Mouse (Mus musculus): ENCODE results near the gene Moxd1. TPM values are rescaled to one million over a fixed set of nuclear protein-coding genes. Genes with fewer than 3 reads are reported as not detected.

The Moxd1 gene
- 8.2 and 11.1 TPM in 2 replicates for polyA plus RNA-seq (2014; fragmentation: Nextera tagmentation; extraction: Ambion mirVana)

DNA sequence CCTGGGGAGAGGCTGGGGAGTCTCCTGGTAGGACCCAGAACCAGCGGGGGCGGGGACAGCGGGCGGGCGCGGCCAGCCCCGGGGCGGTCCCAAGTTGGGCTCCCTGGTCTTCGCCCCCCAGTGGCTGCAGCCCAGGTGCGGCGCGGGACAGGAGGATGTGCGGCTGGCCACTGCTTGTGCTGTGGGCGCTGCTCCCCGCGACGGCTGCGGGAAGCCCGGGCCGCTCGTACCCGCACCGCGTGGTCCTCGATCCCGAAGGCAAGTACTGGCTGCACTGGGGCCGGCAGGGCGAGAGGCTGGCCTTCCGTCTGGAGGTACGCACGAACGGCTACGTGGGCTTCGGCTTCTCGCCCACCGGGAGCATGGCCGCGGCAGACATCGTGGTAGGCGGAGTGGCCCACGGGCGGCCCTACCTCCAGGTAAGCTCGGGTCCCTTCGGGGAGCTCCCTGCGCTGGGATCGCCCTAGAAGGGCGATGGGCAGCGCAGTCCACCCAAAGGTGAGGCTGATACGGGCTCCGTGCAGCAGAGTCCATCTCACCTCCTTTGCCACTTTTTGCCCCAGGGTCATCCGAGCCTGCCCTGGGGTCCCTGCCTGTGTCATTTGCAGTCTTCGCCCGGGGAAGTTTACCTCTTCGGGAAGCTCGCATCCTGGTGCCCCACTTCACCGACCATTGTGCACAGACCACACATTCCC, at the start of gene Moxd1:
Moxd1 (plus strand) TSS at position 69 of the 695 bp plus-strand sequence.
- Histone ChIP-seq H3K4me1 (replicated peaks; ENCODE audit: control insufficient read depth, insufficient read depth, low read length) (peaks cover 8% of the 10 kb centered on the region), H3K9me3 (ENCODE audit: control insufficient read depth, low read length) (no peaks in the 10 kb centered on the region), H3K27ac (no peak within 1 kb of the TSS), H3K4me3 (replicated peaks; ENCODE audit: low read length) (peak within 1 kb of the TSS; percentile 48), H3K36me3 (replicated peaks; ENCODE audit: control insufficient read depth, insufficient read depth) (no peaks in the 10 kb centered on the region), H3K27me3 (ENCODE audit: control insufficient read depth, insufficient read depth, low read length) (peaks cover 38% of the 10 kb centered on the region), H3K4me2 (replicated peaks) (peak within 1 kb of the TSS; percentile 94), H3K9ac (peak within 1 kb of the TSS; percentile 51)
- DNase-seq (ENCODE audit: low spot score) (no peak), ATAC-seq (ENCODE audit: low FRiP score) (peak; percentile 61)
- WGBS, result under 1% methylated on average over 52 of the region's 56 CpGs

- DNase-seq (ENCODE audit: low spot score), result no peak
- no peak for ATAC-seq (ENCODE audit: low FRiP score)
Measured at GRCm38 (mm10) chr10:24190392-24190791, 32.9 kb upstream of the Moxd1 start.

DNA sequence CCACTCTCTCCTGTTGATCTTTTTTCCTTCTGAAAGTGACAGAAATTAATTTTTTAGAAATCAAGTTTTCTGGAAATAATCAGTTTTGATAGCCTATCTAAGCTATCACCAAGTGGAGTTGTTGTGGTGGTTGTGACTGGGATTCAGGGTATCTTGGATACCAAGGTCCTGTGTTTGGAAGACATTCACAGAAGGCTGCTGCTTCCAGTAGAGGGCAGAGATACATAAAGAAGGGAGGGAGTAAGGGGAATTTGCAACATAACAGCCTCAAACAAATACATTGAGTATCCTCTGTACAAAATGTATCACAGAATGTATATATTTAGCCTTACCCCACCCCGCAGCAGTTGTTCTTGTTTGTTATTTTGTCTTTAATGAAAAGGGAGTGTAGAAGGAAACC, 31.3 kb upstream of the Moxd1 start:
- Histone ChIP-seq H3K9me3 (ENCODE audit: control insufficient read depth, low read length) (no peaks in the 10 kb centered on the region), H3K4me1 (replicated peaks; ENCODE audit: control insufficient read depth, insufficient read depth, low read length) (no peaks in the 10 kb centered on the region), H3K4me3 (replicated peaks; ENCODE audit: low read length) (no peak overlapping the region), H3K27ac (no peak overlapping the region), H3K9ac (no peak overlapping the region), H3K4me2 (replicated peaks) (no peak overlapping the region), H3K36me3 (replicated peaks; ENCODE audit: control insufficient read depth, insufficient read depth) (peaks cover 28% of the 10 kb centered on the region), H3K27me3 (ENCODE audit: control insufficient read depth, insufficient read depth, low read length) (no peaks in the 10 kb centered on the region)
- 70% methylated on average over 1 of the region's 1 CpGs for WGBS
- DNase-seq (ENCODE audit: low spot score) (peak; percentile 59), ATAC-seq (ENCODE audit: low FRiP score) (peak; percentile 69; the same call in 1 of the 2 replicates)

More at GRCm38 (mm10) chr10:24190392-24190791, 32.9 kb upstream of the Moxd1 start:
- H3K27ac ChIP-seq, result no peak overlapping the region
- no peaks in the 10 kb centered on the region for H3K4me1 ChIP-seq (replicated peaks; ENCODE audit: control insufficient read depth, insufficient read depth, low read length)
- H3K9me3 ChIP-seq (ENCODE audit: control insufficient read depth, low read length), result no peaks in the 10 kb centered on the region
- WGBS, result 65% methylated on average over 7 of the region's 7 CpGs
- peaks cover 44% of the 10 kb centered on the region for H3K36me3 ChIP-seq (replicated peaks; ENCODE audit: control insufficient read depth, insufficient read depth)
- no peak overlapping the region for H3K4me2 ChIP-seq (replicated peaks)
- no peak overlapping the region for H3K9ac ChIP-seq
- H3K4me3 ChIP-seq (replicated peaks; ENCODE audit: low read length), result no peak overlapping the region
- no peaks in the 10 kb centered on the region for H3K27me3 ChIP-seq (ENCODE audit: control insufficient read depth, insufficient read depth, low read length)

DNA sequence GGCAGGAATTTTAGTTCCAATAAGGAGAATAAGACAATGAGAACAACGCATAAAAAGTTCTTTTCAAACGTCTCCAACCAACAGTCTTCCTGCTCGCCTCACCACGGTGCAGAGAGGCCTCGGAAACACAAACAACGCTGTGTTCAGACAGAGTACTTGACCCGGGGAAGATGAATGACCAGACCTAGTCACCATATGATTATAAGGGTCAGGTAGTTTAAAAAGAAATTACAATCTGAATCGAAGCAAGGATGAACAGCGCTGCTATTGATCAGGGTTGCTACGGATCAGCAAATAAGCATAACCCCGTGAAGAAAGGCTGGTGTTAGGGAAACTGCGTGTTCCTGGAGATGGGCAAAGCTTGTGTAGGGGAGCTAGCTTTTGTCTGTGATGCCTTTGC, 24.0 kb upstream of the Moxd1 start:
- 17% methylated on average over 12 of the region's 12 CpGs for WGBS
- Histone ChIP-seq H3K27me3 (ENCODE audit: control insufficient read depth, insufficient read depth, low read length) (no peaks in the 10 kb centered on the region), H3K9me3 (ENCODE audit: control insufficient read depth, low read length) (no peaks in the 10 kb centered on the region), H3K4me2 (replicated peaks) (no peak overlapping the region), H3K9ac (no peak overlapping the region), H3K27ac (no peak overlapping the region), H3K4me1 (replicated peaks; ENCODE audit: control insufficient read depth, insufficient read depth, low read length) (no peaks in the 10 kb centered on the region), H3K4me3 (replicated peaks; ENCODE audit: low read length) (no peak overlapping the region), H3K36me3 (replicated peaks; ENCODE audit: control insufficient read depth, insufficient read depth) (no peaks in the 10 kb centered on the region)
- DNase-seq (ENCODE audit: low spot score), result no peak
- no peak for ATAC-seq (ENCODE audit: low FRiP score)

DNA sequence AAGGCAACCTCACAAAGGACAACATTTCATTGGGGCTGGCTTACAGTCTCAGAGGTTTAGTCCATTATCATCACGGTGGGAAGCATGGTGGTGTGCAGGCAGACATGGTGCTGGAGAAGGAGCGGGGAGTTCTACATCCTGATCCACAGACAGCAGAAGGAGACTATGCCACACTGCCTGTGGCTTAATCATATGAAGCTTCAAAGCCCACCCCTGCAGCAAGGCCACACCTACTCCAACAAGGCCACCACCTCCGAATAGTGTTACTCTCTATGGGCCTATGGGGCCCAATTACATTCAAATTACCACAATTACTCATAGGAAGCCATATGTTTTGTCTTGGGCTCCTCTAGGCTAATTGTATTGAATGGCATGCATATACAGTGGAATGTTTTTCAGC, 23.2 kb upstream of the Moxd1 start:
- H3K4me3 ChIP-seq (replicated peaks; ENCODE audit: low read length), result no peak overlapping the region
- no peaks in the 10 kb centered on the region for H3K4me1 ChIP-seq (replicated peaks; ENCODE audit: control insufficient read depth, insufficient read depth, low read length)
- 46% methylated on average over 3 of the region's 3 CpGs for WGBS
- DNase-seq (ENCODE audit: low spot score), result no peak
- no peaks in the 10 kb centered on the region for H3K36me3 ChIP-seq (replicated peaks; ENCODE audit: control insufficient read depth, insufficient read depth)
- H3K9me3 ChIP-seq (ENCODE audit: control insufficient read depth, low read length), result no peaks in the 10 kb centered on the region
- H3K4me2 ChIP-seq (replicated peaks), result no peak overlapping the region
- no peaks in the 10 kb centered on the region for H3K27me3 ChIP-seq (ENCODE audit: control insufficient read depth, insufficient read depth, low read length)
- ATAC-seq (ENCODE audit: low FRiP score), result no peak
- H3K27ac ChIP-seq, result no peak overlapping the region
- H3K9ac ChIP-seq, result no peak overlapping the region

DNA sequence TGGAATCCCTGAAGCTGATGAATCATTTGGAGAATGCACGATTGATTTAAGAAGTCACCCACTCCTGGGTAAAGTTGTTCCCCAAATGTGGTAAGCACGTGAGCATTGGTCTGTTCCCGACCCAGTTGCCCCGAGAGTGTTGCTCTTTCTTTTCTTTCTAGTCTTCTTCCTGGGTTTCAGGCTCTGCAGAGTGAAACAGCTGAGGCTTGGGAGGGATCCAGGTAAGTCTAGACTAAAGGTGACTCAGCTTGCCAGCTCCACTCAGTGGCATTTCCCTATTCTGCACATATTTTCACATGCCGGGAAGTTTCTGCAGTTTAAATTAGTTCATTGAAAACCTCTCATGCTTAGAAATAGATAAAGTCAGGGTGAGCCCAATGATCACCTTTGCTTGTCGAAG, 13.2 kb upstream of the Moxd1 start:
- H3K9me3 ChIP-seq (ENCODE audit: control insufficient read depth, low read length), result no peaks in the 10 kb centered on the region
- DNase-seq (ENCODE audit: low spot score) (no peak), ATAC-seq (ENCODE audit: low FRiP score) (no peak)
- no peak overlapping the region for H3K27ac ChIP-seq
- no peaks in the 10 kb centered on the region for H3K27me3 ChIP-seq (ENCODE audit: control insufficient read depth, insufficient read depth, low read length)
- 90% methylated on average over 6 of the region's 6 CpGs for WGBS
- H3K4me1 ChIP-seq (replicated peaks; ENCODE audit: control insufficient read depth, insufficient read depth, low read length), result no peaks in the 10 kb centered on the region
- H3K4me3 ChIP-seq (replicated peaks; ENCODE audit: low read length), result no peak overlapping the region
- no peak overlapping the region for H3K9ac ChIP-seq
- no peaks in the 10 kb centered on the region for H3K36me3 ChIP-seq (replicated peaks; ENCODE audit: control insufficient read depth, insufficient read depth)
- H3K4me2 ChIP-seq (replicated peaks), result no peak overlapping the region

DNA sequence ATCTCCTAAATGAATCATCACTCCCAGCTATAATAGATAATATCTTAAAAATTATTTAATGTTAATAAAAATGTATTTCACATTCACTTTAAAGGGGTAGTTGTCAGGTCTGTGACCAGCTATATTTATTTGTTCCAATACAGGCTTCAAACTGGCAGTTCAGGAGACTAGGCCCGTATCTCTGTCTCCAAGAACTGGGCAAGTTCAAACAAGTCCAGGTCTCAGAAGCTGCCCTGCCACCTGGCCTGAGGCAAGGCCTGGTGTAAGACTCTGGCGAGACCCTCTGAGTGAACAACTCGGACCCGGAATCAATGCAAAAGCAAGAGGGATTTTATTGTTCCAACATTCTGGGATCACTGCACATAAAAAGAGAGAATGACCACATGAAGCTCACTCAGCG, 10.0 kb upstream of the Moxd1 start:
- Histone ChIP-seq H3K36me3 (replicated peaks; ENCODE audit: control insufficient read depth, insufficient read depth) (no peaks in the 10 kb centered on the region), H3K9ac (no peak overlapping the region), H3K4me1 (replicated peaks; ENCODE audit: control insufficient read depth, insufficient read depth, low read length) (no peaks in the 10 kb centered on the region), H3K27me3 (ENCODE audit: control insufficient read depth, insufficient read depth, low read length) (no peaks in the 10 kb centered on the region), H3K27ac (no peak overlapping the region), H3K4me2 (replicated peaks) (no peak overlapping the region), H3K9me3 (ENCODE audit: control insufficient read depth, low read length) (no peaks in the 10 kb centered on the region), H3K4me3 (replicated peaks; ENCODE audit: low read length) (no peak overlapping the region)
- WGBS, result 53% methylated on average over 5 of the region's 5 CpGs
- DNase-seq (ENCODE audit: low spot score) (no peak), ATAC-seq (ENCODE audit: low FRiP score) (no peak)

DNA sequence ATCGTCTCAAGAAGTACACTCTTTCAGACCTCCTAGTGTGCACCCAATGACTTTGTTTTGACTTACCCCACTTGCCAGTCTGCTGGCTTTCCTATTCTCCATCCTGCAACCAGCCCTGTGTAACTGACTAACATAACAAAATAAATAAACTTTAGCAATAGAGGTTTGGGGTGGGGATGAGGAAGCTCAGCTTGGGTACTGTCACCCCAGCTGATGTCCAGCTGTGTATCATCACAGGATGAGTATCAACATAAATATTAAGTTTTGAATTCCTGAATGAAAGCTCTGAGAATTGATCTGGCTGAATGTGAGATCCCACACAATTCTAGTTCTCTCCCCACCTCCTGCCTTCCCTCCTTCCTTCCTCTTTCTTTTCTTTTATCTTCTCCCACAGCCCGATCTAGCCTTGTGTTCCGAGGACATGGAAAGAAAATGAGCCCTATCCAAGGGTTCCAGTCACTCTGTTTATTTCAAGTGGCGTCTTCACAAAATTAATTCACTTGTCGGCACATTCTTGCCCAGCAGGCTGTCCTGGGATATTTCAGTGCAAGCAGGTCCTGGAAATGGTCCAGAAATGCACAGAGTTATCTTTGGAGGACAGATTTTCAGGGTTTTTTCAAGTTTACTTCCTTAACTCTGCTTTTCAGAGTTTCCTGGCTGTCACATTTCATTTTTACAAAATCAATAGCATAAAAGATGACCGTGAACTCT, 5.6 kb upstream of the Moxd1 start:
- H3K4me2 ChIP-seq (replicated peaks), result no peak overlapping the region
- H3K36me3 ChIP-seq (replicated peaks; ENCODE audit: control insufficient read depth, insufficient read depth), result no peaks in the 10 kb centered on the region
- ATAC-seq (ENCODE audit: low FRiP score) (no peak), DNase-seq (ENCODE audit: low spot score) (no peak)
- no peaks in the 10 kb centered on the region for H3K9me3 ChIP-seq (ENCODE audit: control insufficient read depth, low read length)
- peaks cover 12% of the 10 kb centered on the region for H3K27me3 ChIP-seq (ENCODE audit: control insufficient read depth, insufficient read depth, low read length)
- H3K27ac ChIP-seq, result no peak overlapping the region
- H3K9ac ChIP-seq, result no peak overlapping the region
- H3K4me3 ChIP-seq (replicated peaks; ENCODE audit: low read length), result no peak overlapping the region
- 46% methylated on average over 6 of the region's 6 CpGs for WGBS
- H3K4me1 ChIP-seq (replicated peaks; ENCODE audit: control insufficient read depth, insufficient read depth, low read length), result no peaks in the 10 kb centered on the region

- H3K4me3 ChIP-seq (replicated peaks; ENCODE audit: low read length), result no peak overlapping the region
- DNase-seq (ENCODE audit: low spot score), result no peak
- H3K27me3 ChIP-seq (ENCODE audit: control insufficient read depth, insufficient read depth, low read length), result peaks cover 38% of the 10 kb centered on the region
- no peak overlapping the region for H3K9ac ChIP-seq
- peaks cover 8% of the 10 kb centered on the region for H3K4me1 ChIP-seq (replicated peaks; ENCODE audit: control insufficient read depth, insufficient read depth, low read length)
- H3K9me3 ChIP-seq (ENCODE audit: control insufficient read depth, low read length), result no peaks in the 10 kb centered on the region
- no peaks in the 10 kb centered on the region for H3K36me3 ChIP-seq (replicated peaks; ENCODE audit: control insufficient read depth, insufficient read depth)
- H3K4me2 ChIP-seq (replicated peaks), result no peak overlapping the region
- no peak overlapping the region for H3K27ac ChIP-seq
- WGBS, result 83% methylated on average over 5 of the region's 5 CpGs
- ATAC-seq (ENCODE audit: low FRiP score), result no peak
Measured at GRCm38 (mm10) chr10:24220931-24221330, 2.4 kb upstream of the Moxd1 start.
